Mouse (Mus musculus) thymus, postnatal 0 days (tissue): ENCODE measurements at regions not wholly inside any gene's neighbourhood (a gene's known extent, or its start where the extent isn't known, plus 50 kb on each side); places are given as distances from the start of the nearest gene placed in this dataset.

Experiments used
- DNase-seq: peaks from one replicate; pipeline ENCODE4 v3.0.0-alpha.2; 2015; ENCODE audit warnings: low spot score

GRCm38 (mm10) chr4:45590836-45591235 lies 58.6 kb upstream of the Shb start:
- DNase-seq: no peak

GRCm38 (mm10) chr4:45588322-45588721 lies 56.1 kb upstream of the Shb start:
- no peak for DNase-seq

GRCm38 (mm10) chr4:45587202-45587601 lies 54.9 kb upstream of the Shb start:
- DNase-seq: no peak

DNA sequence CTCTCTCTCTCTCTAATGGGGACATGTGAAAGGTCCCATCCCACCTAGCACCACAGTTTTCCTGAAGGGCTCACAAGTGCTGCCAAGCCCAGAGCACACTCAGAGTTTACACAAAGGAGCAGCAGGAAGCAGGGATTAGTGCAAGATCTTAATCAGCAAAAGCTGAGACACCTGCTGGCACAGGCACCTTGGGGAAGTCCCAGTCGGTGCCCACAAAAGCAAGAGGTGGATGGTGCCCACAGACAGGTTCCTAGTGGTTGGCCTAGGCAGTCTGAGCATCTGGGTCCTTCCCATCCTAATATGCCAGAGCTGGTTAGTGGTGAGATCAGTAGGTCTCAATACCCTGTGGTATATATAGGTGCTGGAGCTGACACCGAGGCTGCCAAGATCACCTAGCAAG lies 54.0 kb upstream of the Shb start:
- peak; percentile 7 for DNase-seq

- no peak for DNase-seq
Measured at GRCm38 (mm10) chr4:45585188-45585820, 53.0 kb upstream of the Shb start.

DNA sequence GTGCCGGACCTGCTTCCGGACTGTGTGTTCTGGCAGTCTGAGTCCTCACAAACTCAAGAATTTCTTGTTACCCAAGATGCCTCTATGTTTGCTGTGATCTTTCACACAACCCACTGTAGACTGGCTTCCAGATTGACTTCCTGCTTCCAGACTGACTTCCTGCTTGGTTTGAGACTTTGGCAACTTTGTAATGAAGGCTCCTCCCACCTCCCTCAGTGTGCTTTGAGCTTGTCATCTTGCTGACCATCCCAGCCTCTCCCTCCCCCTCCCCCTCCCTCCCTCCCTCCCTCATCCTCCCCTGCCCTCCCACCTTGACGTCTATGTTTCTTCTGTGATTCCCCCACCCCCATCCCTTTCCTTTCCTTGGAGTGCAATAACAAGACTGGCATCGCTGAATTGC lies 51.7 kb upstream of the Shb start:
- DNase-seq: no peak

- DNase-seq: no peak
Measured at GRCm38 (mm10) chr4:45582496-45582895, 50.2 kb upstream of the Shb start.
